Comparison of ENCODE assay signal across 20 mouse cellular contexts in the genomic region with DNA sequence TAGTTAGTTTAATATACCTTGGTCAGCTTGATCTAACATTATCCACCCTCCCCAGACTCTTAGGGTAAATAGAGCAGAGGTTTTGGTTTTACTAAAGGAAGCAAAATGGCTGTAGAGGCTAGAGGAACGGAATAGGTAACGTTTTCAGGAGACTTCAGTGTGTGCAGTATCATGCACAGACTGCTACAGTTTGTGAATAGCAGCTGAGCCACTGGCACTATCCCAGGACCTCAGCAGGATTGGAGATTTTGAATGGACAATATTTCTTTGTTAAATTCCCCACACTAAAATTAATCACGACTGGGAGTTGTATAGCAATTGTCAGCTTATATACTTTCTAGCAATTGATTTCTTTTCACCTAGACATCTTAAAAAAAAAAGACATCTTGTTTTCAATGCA.
DNase-seq lines count a peak whose midpoint lies in the region; ATAC-seq lines count a peak whose summit lies in the region.
"Had no signal": no experiment of that assay in that cellular context is flagged by ENCODE, and none has a peak within 500 bp of the region (broad histone marks: within the 10 kb centered on the region; RNA-seq: fewer than 3 reads in every experiment).

No protein-coding gene starts in this region.

- ATAC-seq in forebrain, embryonic 13.5 days: no peak
- ATAC-seq in neural tube, embryonic 11.5 days (ENCODE audit: insufficient read depth, low FRiP score, low TSS enrichment): 0 out of 2 replicates have a peak, but pooled peaks have one; percentile 25
- ATAC-seq in neural tube, embryonic 14.5 days (ENCODE audit: low read depth): peak; percentile 69
- ATAC-seq: activated CD4-positive, CD25-positive, alpha-beta regulatory T cell, adult 4 months; forebrain, embryonic 15.5 days; hindbrain, postnatal 0 days; Patski had no signal

- H3K9me3 ChIP-seq in forebrain, embryonic 10.5 days: no peaks in the 10 kb centered on the region
- no peaks in the 10 kb centered on the region for H3K9me3 ChIP-seq in forebrain, embryonic 13.5 days (replicated peaks)
- no peaks in the 10 kb centered on the region for H3K9me3 ChIP-seq in neural tube, embryonic 11.5 days (ENCODE audit: control insufficient read depth, low read length)
- no peaks in the 10 kb centered on the region for H3K9me3 ChIP-seq in neural tube, embryonic 14.5 days (ENCODE audit: control insufficient read depth, low read length)
- H3K9me3 ChIP-seq: embryonic facial prominence, embryonic 13.5 days; forebrain, embryonic 15.5 days; heart, embryonic 15.5 days had no signal

- DNase-seq in forebrain, embryonic 10.5 days (ENCODE audit: extremely low spot score, low spot score): no peak
- peak; percentile 12 for DNase-seq in kidney, postnatal 10 days
- DNase-seq in kidney, postnatal 14 days: no peak
- DNase-seq in neural tube, embryonic 11.5 days (ENCODE audit: low spot score): no peak
- no peak for DNase-seq in neural tube, embryonic 10.5 days (ENCODE audit: extremely low spot score, low spot score)
- DNase-seq: adrenal gland, postnatal 14 days; cerebellum, adult 18-20 months; gastrocnemius, postnatal 14 days; heart, adult 2 months; heart, postnatal 14 days had no signal

- H3K27ac ChIP-seq in forebrain, embryonic 10.5 days: peak overlapping the region; percentile 33; the same call in 1 of the 2 replicates
- no peak overlapping the region for H3K27ac ChIP-seq in forebrain, embryonic 13.5 days
- no peak overlapping the region for H3K27ac ChIP-seq in neural tube, embryonic 11.5 days (ENCODE audit: low read depth, low read length)
- no peak overlapping the region for H3K27ac ChIP-seq in neural tube, embryonic 14.5 days (ENCODE audit: low read depth, low read length)
- H3K27ac ChIP-seq: embryonic facial prominence, embryonic 13.5 days; forebrain, embryonic 15.5 days; heart, adult 2 months; heart, embryonic 15.5 days; hindbrain, postnatal 0 days had no signal

- H3K4me3 ChIP-seq in forebrain, embryonic 10.5 days: no peak overlapping the region
- no peak overlapping the region for H3K4me3 ChIP-seq in forebrain, embryonic 13.5 days
- H3K4me3 ChIP-seq in neural tube, embryonic 11.5 days (ENCODE audit: low read depth, low read length): no peak overlapping the region
- no peak overlapping the region for H3K4me3 ChIP-seq in neural tube, embryonic 14.5 days (ENCODE audit: low read depth, low read length)
- H3K4me3 ChIP-seq: embryonic facial prominence, embryonic 13.5 days; forebrain, embryonic 15.5 days; heart, adult 2 months; heart, embryonic 15.5 days had no signal

- no peaks in the 10 kb centered on the region for H3K27me3 ChIP-seq in forebrain, embryonic 10.5 days (ENCODE audit: poor library complexity, severe bottlenecking)
- no peaks in the 10 kb centered on the region for H3K27me3 ChIP-seq in forebrain, embryonic 13.5 days
- no peaks in the 10 kb centered on the region for H3K27me3 ChIP-seq in neural tube, embryonic 11.5 days (ENCODE audit: control insufficient read depth, insufficient read depth, low read length)
- H3K27me3 ChIP-seq in neural tube, embryonic 14.5 days (ENCODE audit: control insufficient read depth, insufficient read depth, low read length): no peaks in the 10 kb centered on the region
- H3K27me3 ChIP-seq: CH12.LX; embryonic facial prominence, embryonic 13.5 days; forebrain, embryonic 15.5 days; heart, embryonic 15.5 days; Patski had no signal

- H3K36me3 ChIP-seq in forebrain, embryonic 10.5 days (replicated peaks): no peaks in the 10 kb centered on the region
- no peaks in the 10 kb centered on the region for H3K36me3 ChIP-seq in forebrain, embryonic 13.5 days (ENCODE audit: poor library complexity, severe bottlenecking)
- H3K36me3 ChIP-seq in neural tube, embryonic 11.5 days (ENCODE audit: control insufficient read depth, insufficient read depth, low read length): no peaks in the 10 kb centered on the region
- H3K36me3 ChIP-seq in neural tube, embryonic 14.5 days (ENCODE audit: control insufficient read depth, insufficient read depth, low read length): no peaks in the 10 kb centered on the region
- H3K36me3 ChIP-seq: embryonic facial prominence, embryonic 13.5 days; forebrain, embryonic 15.5 days; heart, embryonic 15.5 days had no signal

- no peak overlapping the region for H3K4me2 ChIP-seq in forebrain, embryonic 13.5 days
- H3K4me2 ChIP-seq in neural tube, embryonic 11.5 days (ENCODE audit: low read depth): no peak overlapping the region
- H3K4me2 ChIP-seq in neural tube, embryonic 14.5 days (ENCODE audit: low read depth, low read length): no peak overlapping the region
- H3K4me2 ChIP-seq: embryonic facial prominence, embryonic 13.5 days; forebrain, embryonic 15.5 days; heart, embryonic 11.5 days; heart, embryonic 15.5 days had no signal

- H3K4me1 ChIP-seq in forebrain, embryonic 10.5 days: peaks cover 34% of the 10 kb centered on the region
- peaks cover 22% of the 10 kb centered on the region for H3K4me1 ChIP-seq in forebrain, embryonic 13.5 days
- no peaks in the 10 kb centered on the region for H3K4me1 ChIP-seq in neural tube, embryonic 11.5 days (ENCODE audit: control insufficient read depth, insufficient read depth, low read length)
- H3K4me1 ChIP-seq in neural tube, embryonic 14.5 days (ENCODE audit: control insufficient read depth, insufficient read depth, low read length): no peaks in the 10 kb centered on the region

- H3K9ac ChIP-seq in forebrain, embryonic 13.5 days: no peak overlapping the region
- H3K9ac ChIP-seq in neural tube, embryonic 11.5 days (ENCODE audit: low read length): no peak overlapping the region
- H3K9ac ChIP-seq in neural tube, embryonic 14.5 days (replicated peaks; ENCODE audit: low read depth, low read length): no peak overlapping the region
- H3K9ac ChIP-seq: embryonic facial prominence, embryonic 13.5 days; forebrain, embryonic 15.5 days; heart, embryonic 15.5 days had no signal

- WGBS in forebrain, embryonic 10.5 days: 83% methylated on average over 3 of the region's 3 CpGs
- WGBS in forebrain, embryonic 13.5 days: 54% methylated on average over 3 of the region's 3 CpGs
- WGBS in neural tube, embryonic 11.5 days: 73% methylated on average over 3 of the region's 3 CpGs
- 35% methylated on average over 3 of the region's 3 CpGs for WGBS in neural tube, embryonic 14.5 days
